ENCODE assay signal across 7 mouse cellular contexts in the genomic region with DNA sequence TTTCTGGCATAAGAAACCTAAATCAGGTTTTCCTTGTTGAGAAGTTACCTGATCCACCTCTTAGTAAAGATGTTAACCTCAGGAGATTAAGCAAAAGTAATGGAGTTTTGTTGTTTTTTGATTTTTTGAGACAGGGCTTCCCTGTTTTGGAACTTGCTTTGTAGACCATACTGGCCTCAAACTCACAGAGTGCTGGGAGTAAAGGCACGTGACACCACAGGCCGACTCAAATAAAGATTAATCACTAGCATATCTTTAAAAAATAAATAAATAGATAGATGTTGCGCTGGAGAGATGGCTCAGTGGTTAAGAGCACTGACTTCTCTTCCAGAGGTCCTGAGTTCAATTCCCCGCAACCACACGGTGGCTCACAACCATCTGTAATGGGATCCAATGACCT. TPM values are rescaled to one million over a fixed set of nuclear protein-coding genes. Genes with fewer than 3 reads are reported as not detected.
DNase-seq lines count a peak whose midpoint lies in the region; ATAC-seq and TF ChIP-seq lines count a peak whose summit lies in the region.

No protein-coding gene starts in this region.

- no peak for TF ChIP-seq POLR2A in kidney, adult 2 months (IDR thresholded peaks at IDR 0.05; ENCODE audit: low read depth, low read length)

- no peak for ATAC-seq in lung, embryonic 16.5 days (ENCODE audit: low read depth)
- no peak for ATAC-seq in forebrain, embryonic 11.5 days (replicated peaks; ENCODE audit: low FRiP score)
- no peak for ATAC-seq in limb, embryonic 12.5 days (ENCODE audit: insufficient number of reproducible peaks, insufficient read depth, low FRiP score, low TSS enrichment, low read depth)
- no peak for ATAC-seq in stomach, embryonic 14.5 days (ENCODE audit: insufficient number of reproducible peaks, insufficient read depth, low FRiP score, low read depth)

- peaks cover 19% of the 10 kb centered on the region for H3K4me1 ChIP-seq in lung, embryonic 16.5 days (replicated peaks; ENCODE audit: control insufficient read depth, insufficient read depth, low read length)
- H3K4me1 ChIP-seq in forebrain, embryonic 11.5 days (replicated peaks; ENCODE audit: control insufficient read depth, insufficient read depth, low read length), result peaks cover 3% of the 10 kb centered on the region; the same call in 1 of the 2 replicates
- peaks cover 25% of the 10 kb centered on the region for H3K4me1 ChIP-seq in limb, embryonic 12.5 days (replicated peaks)
- H3K4me1 ChIP-seq in stomach, embryonic 14.5 days (ENCODE audit: control insufficient read depth, insufficient read depth, low read length), result peaks cover 18% of the 10 kb centered on the region
- H3K4me1 ChIP-seq in kidney, adult 2 months (ENCODE audit: control insufficient read depth, insufficient read depth, low read length), result peaks cover 4% of the 10 kb centered on the region; the same call in 1 of the 2 replicates

- no peaks in the 10 kb centered on the region for H3K36me3 ChIP-seq in lung, embryonic 16.5 days (ENCODE audit: control insufficient read depth, insufficient read depth, low read length)
- no peaks in the 10 kb centered on the region; the same call in 1 of the 2 replicates for H3K36me3 ChIP-seq in forebrain, embryonic 11.5 days (ENCODE audit: control insufficient read depth, insufficient read depth, low read length)
- peaks cover 8% of the 10 kb centered on the region for H3K36me3 ChIP-seq in limb, embryonic 12.5 days
- H3K36me3 ChIP-seq in stomach, embryonic 14.5 days (ENCODE audit: control insufficient read depth, insufficient read depth, low read length), result peaks cover 3% of the 10 kb centered on the region; the same call in 1 of the 2 replicates
- no peaks in the 10 kb centered on the region for H3K36me3 ChIP-seq in kidney, adult 2 months (ENCODE audit: control insufficient read depth, insufficient read depth, low read length)

- no peak for DNase-seq in lung, postnatal 10 days
- no peak for DNase-seq in forebrain, embryonic 11.5 days (ENCODE audit: low spot score)
- no peak for DNase-seq in embryo, embryonic 11 days
- no peak for DNase-seq in kidney, adult 2 months

- peak overlapping the region; percentile 75 for H3K4me3 ChIP-seq in lung, embryonic 16.5 days (ENCODE audit: low read length)
- H3K4me3 ChIP-seq in forebrain, embryonic 11.5 days (ENCODE audit: low read depth, low read length), result peak overlapping the region; percentile 86
- H3K4me3 ChIP-seq in limb, embryonic 12.5 days (replicated peaks), result peak overlapping the region; percentile 84
- peak overlapping the region; percentile 89 for H3K4me3 ChIP-seq in stomach, embryonic 14.5 days (ENCODE audit: low read depth, low read length)
- no peak overlapping the region for H3K4me3 ChIP-seq in kidney, adult 2 months (ENCODE audit: insufficient read depth, low read depth, low read length)

- H3K9ac ChIP-seq in lung, embryonic 16.5 days (ENCODE audit: low read length), result peak overlapping the region; percentile 92
- H3K9ac ChIP-seq in forebrain, embryonic 11.5 days (ENCODE audit: low read length), result peak overlapping the region; percentile 92
- H3K9ac ChIP-seq in limb, embryonic 12.5 days (replicated peaks), result peak overlapping the region; percentile 95; the same call in 1 of the 2 replicates
- H3K9ac ChIP-seq in stomach, embryonic 14.5 days (replicated peaks; ENCODE audit: low read depth, low read length), result peak overlapping the region; percentile 77

- peak overlapping the region; percentile 67 for H3K4me2 ChIP-seq in lung, embryonic 16.5 days (ENCODE audit: low read depth, low read length)
- H3K4me2 ChIP-seq in forebrain, embryonic 11.5 days (ENCODE audit: low read depth, low read length, severe bottlenecking), result peak overlapping the region; percentile 61
- peak overlapping the region; percentile 59 for H3K4me2 ChIP-seq in limb, embryonic 12.5 days
- H3K4me2 ChIP-seq in stomach, embryonic 14.5 days (replicated peaks; ENCODE audit: low read depth, low read length), result peak overlapping the region; percentile 60

- peak overlapping the region; percentile 95 for H3K27ac ChIP-seq in lung, embryonic 16.5 days (ENCODE audit: low read length)
- peak overlapping the region; percentile 84 for H3K27ac ChIP-seq in forebrain, embryonic 11.5 days (ENCODE audit: low read depth, low read length)
- H3K27ac ChIP-seq in limb, embryonic 12.5 days, result peak overlapping the region; percentile 93
- H3K27ac ChIP-seq in stomach, embryonic 14.5 days (ENCODE audit: low read length), result peak overlapping the region; percentile 92
- no peak overlapping the region for H3K27ac ChIP-seq in kidney, adult 2 months (ENCODE audit: insufficient read depth, low read depth, low read length)

- no peaks in the 10 kb centered on the region for H3K9me3 ChIP-seq in lung, embryonic 16.5 days (ENCODE audit: control insufficient read depth, low read length)
- H3K9me3 ChIP-seq in forebrain, embryonic 11.5 days (ENCODE audit: control insufficient read depth, low read length), result no peaks in the 10 kb centered on the region
- no peaks in the 10 kb centered on the region for H3K9me3 ChIP-seq in limb, embryonic 12.5 days
- no peaks in the 10 kb centered on the region for H3K9me3 ChIP-seq in stomach, embryonic 14.5 days (ENCODE audit: control insufficient read depth, low read depth, low read length)

- 53% methylated on average over 5 of the region's 5 CpGs for WGBS in lung, embryonic 16.5 days
- 82% methylated on average over 5 of the region's 5 CpGs for WGBS in forebrain, embryonic 11.5 days
- 76% methylated on average over 5 of the region's 5 CpGs for WGBS in limb, embryonic 12.5 days
- WGBS in stomach, embryonic 14.5 days, result 57% methylated on average over 5 of the region's 5 CpGs
- WGBS in kidney, adult 2 months, result 71% methylated on average over 5 of the region's 5 CpGs

- TF ChIP-seq CTCF in kidney, adult 2 months (conservative IDR thresholded peaks at IDR 0.05; ENCODE audit: insufficient read depth, insufficient read length, low read depth, low read length), result no peak

- no peaks in the 10 kb centered on the region for H3K27me3 ChIP-seq in lung, embryonic 16.5 days (ENCODE audit: control insufficient read depth, insufficient read depth, low read depth, low read length)
- H3K27me3 ChIP-seq in forebrain, embryonic 11.5 days (ENCODE audit: control insufficient read depth, insufficient read depth, low read length), result no peaks in the 10 kb centered on the region
- no peaks in the 10 kb centered on the region for H3K27me3 ChIP-seq in limb, embryonic 12.5 days
- no peaks in the 10 kb centered on the region for H3K27me3 ChIP-seq in stomach, embryonic 14.5 days (ENCODE audit: control insufficient read depth, insufficient read depth, low read length)
- H3K27me3 ChIP-seq in kidney, adult 2 months (replicated peaks; ENCODE audit: control insufficient read depth, insufficient read depth, low read length), result no peaks in the 10 kb centered on the region

RNA-seq across cellular contexts. Expression of a gene that starts 1.0 kb away (rescaled TPM):
- polyA plus RNA-seq in lung, embryonic 16.5 days (2015; fragmentation: Nextera tagmentation; extraction: Ambion mirVana), result 50.1 and 57.0 TPM in 2 replicates
- polyA plus RNA-seq in forebrain, embryonic 11.5 days (2014; fragmentation: Nextera tagmentation; extraction: Ambion mirVana), result 92.1 and 97.3 TPM in 2 replicates
- 69.7 and 74.3 TPM in 2 replicates for polyA plus RNA-seq in limb, embryonic 12.5 days (2016; fragmentation: Nextera tagmentation; extraction: Ambion mirVana)
- polyA plus RNA-seq in stomach, embryonic 14.5 days (2014; fragmentation: Nextera tagmentation; extraction: Ambion mirVana), result 59.9 and 61.3 TPM in 2 replicates
- 38.9 and 39.3 TPM in 2 replicates for polyA plus RNA-seq in kidney, adult 2 months (2012; rRNA removed)

RNA-seq across cellular contexts. Expression of a gene that starts 38.8 kb away (rescaled TPM):
- polyA plus RNA-seq in lung, embryonic 16.5 days (2015; fragmentation: Nextera tagmentation; extraction: Ambion mirVana), result 68.1 and 70.1 TPM in 2 replicates
- polyA plus RNA-seq in forebrain, embryonic 11.5 days (2014; fragmentation: Nextera tagmentation; extraction: Ambion mirVana), result 51.8 and 52.5 TPM in 2 replicates
- 52.0 and 57.7 TPM in 2 replicates for polyA plus RNA-seq in limb, embryonic 12.5 days (2016; fragmentation: Nextera tagmentation; extraction: Ambion mirVana)
- 40.0 and 41.6 TPM in 2 replicates for polyA plus RNA-seq in stomach, embryonic 14.5 days (2014; fragmentation: Nextera tagmentation; extraction: Ambion mirVana)
- polyA plus RNA-seq in kidney, adult 2 months (2012; rRNA removed), result 26.3 and 30.9 TPM in 2 replicates
